Mouse (Mus musculus) thymus, postnatal 36 days (tissue): Measurements from ENCODE around the gene Slc16a4.
"Not testable (repeated sequence)": the region's sequence is repeated elsewhere in the genome, so short reads cannot be mapped to it uniquely, and the experiment has no call there.

ENCODE experiments used
- DNase-seq, 2 experiments: peaks; one replicate each; pipeline ENCODE4 v3.0.0; 2022; ENCODE audit warnings: mixed read lengths in 2 of 2

Slc16a4 gene

DNA sequence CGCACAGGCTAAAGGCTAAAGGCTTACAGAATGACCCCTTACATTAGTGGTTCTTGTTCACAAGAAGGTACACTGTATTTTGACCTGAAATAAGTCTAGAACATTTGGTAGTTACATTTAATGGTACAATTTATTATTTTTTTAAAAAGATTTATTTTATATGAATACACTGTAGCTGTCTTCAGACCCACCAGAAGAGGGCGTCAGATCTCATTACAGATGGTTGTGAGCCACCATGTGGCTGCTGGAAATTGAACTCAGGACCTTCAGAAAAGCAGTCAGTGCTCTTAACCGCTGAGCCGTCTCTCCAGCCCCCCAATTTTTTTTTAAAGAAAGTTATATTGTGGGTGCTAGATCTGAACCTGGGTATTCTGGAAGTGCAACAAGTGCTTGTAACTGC, 5.9 kb downstream of the Slc16a4 start:
- DNase-seq, result not testable (repeated sequence)

- no peak for DNase-seq
Measured at GRCm38 (mm10) chr3:107317338-107317737, 26.3 kb downstream of the Slc16a4 start.

GRCm38 (mm10) chr3:107321141-107321540, 30.1 kb downstream of the Slc16a4 start:
- DNase-seq, result no peak

DNA sequence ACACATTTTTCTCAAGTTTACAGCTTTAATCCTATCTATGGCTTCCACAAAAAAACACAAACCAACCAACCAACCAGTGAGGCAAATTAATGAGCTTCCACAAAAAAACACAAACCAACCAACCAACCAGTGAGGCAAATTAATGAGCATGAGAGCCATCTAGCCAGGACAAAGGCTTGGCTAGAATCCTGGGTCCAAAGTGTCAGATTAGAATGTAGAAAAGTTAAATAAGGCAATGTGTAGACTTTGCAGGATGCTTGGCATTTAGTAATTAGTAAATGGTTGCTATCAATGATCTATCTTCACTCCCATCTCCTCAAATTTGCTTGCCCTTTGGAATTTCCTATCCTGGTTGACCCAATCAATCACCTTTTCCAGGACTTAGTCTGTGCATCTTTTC, 30.7 kb downstream of the Slc16a4 start:
- DNase-seq, result no peak

- no peak for DNase-seq
Measured at GRCm38 (mm10) chr3:107326442-107326841, 35.4 kb downstream of the Slc16a4 start.

GRCm38 (mm10) chr3:107330503-107331424, 39.7 kb downstream of the Slc16a4 start:
- no peak for DNase-seq

GRCm38 (mm10) chr3:107331746-107332126, 40.7 kb downstream of the Slc16a4 start:
- no peak for DNase-seq

DNA sequence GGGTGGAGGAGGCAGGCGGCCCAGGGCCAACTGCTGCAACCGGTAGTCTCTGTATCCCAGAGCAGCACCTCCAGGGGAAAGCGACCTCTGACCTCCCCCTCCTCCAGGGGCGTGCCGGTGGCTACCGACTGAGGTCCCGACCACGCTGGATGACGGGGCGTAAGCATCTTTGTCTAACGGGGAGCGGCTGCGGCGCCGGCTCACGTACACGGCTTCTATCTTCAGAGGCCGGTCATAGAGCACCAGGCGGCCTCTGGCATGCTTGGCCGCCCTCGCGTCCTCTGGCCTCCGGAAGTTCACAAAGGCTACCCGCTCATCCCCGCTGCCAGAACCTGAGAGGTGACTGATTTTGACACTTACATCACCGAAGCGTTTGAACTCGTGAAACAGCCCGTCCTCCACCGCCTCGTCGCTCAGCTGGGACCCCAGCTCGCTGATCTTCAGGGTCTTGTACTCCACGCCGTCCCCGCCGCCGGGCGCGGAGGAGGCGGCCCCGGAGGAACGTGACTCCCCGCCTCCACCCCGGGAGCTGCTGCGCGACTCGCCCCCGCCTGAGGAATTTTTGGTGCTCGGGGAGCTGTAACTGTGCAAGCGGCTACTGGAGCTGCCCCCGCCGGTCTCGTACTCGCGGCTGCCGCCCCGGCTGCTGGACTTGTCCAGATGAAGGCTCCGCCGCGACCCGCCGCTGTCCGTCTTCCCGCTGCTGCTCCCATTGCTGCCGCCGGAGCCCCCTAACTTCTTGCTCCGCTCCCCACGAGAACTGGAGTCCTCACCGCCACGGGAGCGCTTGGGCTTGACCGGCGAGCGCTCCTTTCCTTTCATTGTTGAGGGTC, 41.3 kb downstream of the Slc16a4 start:
- DNase-seq, result peak; percentile 25 to 67

- DNase-seq, result peak; percentile 88 to 96
Measured at GRCm38 (mm10) chr3:107332960-107333380, 41.9 kb downstream of the Slc16a4 start.

DNA sequence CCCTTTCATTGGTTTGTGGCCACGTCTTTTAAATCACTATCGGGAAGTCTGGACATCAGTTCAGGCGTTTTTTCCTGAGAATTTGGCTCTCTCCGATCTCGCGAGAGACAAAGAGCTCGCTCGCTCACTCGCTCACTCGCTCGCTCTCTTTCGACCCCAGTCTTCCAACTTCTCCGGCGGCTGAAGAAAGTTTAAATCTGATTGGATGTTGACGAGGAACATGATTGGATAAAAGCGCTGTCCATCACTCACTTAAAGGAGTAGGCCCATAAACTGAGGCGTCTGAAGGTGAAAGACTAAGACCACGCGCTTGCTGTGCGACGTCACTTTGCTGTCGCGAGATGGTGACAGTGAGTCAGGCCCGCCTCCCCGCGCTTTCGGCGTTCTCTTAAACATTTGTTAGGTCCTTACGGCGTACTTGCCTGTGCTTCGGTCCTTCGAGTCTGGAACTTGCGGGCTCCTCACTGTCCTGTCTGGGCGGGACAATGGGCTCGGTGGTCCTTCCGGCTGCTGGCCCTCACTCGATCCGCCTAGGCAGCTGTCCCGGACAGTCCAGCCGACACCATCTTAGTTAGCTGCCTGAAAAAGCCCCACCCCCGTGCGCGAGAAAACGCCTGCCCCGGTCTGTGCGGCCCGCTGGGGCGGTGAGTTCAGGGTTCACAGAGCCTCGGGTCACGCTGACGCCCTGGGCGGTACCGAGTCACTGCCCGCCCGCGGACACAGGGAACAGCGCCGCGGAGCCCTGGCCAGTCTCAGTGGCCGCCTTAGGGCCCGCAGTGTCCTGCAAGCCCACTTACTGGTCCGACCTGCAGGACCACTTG, 42.6 kb downstream of the Slc16a4 start, which contains the start of gene Rbm15:
Gene Rbm15 (minus strand): TSS at position 293 of the 821 bp plus-strand sequence.
- DNase-seq, result peak; percentile 91 to 94

- no peak for DNase-seq
Measured at GRCm38 (mm10) chr3:107334202-107334934, 43.3 kb downstream of the Slc16a4 start.

GRCm38 (mm10) chr3:107343971-107344370, 52.9 kb downstream of the Slc16a4 start:
- DNase-seq, result no peak

GRCm38 (mm10) chr3:107345033-107345725, 54.1 kb downstream of the Slc16a4 start:
- no peak for DNase-seq

DNA sequence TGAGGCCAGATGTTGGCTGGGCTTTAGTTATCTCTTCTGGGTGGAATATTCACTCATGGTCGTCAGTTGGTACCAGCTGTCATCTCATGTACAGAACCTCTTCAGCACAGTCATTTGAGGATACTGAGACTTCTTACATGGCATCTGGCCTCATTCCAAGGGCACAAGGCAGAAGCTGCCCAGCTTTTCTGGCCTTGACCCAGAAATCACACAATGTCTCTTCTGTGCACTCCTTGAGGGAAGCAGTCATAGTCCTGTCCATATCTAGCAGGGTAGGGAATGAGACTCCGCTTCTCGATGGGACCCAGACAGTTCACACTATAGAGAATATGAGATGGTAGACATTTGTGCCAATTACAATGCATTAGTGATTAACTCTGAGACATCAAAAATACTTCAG, 58.0 kb downstream of the Slc16a4 start:
- DNase-seq, result no peak

GRCm38 (mm10) chr3:107351706-107352105, 60.7 kb downstream of the Slc16a4 start:
- DNase-seq, result no peak

GRCm38 (mm10) chr3:107355618-107356260, 64.7 kb downstream of the Slc16a4 start:
- no peak for DNase-seq

- DNase-seq, result peak; percentile 62 to 70
Measured at GRCm38 (mm10) chr3:107356964-107357441, 66.0 kb downstream of the Slc16a4 start.

GRCm38 (mm10) chr3:107357700-107358234, 66.7 kb downstream of the Slc16a4 start:
- no peak for DNase-seq

DNA sequence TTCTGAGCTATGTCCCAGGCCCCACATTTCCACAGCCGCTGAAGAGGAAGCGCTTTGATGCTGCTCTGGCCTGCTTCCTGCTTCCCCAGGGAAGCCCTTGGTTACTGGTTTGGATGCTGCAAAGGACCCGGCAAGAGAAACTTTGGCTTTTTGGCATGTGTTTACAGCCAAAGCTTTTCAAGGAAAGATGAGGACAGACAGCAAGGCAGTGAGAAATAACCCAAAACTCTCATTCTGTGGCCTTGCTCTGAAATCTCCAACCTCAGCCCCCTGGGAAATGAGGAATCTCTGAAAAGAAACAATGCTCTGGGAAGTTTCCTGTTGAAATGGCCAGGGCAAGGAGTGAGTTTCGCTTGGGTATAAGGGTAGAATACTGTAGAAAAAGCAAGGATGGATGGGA, 69.3 kb downstream of the Slc16a4 start:
- DNase-seq, result no peak
